Mouse (Mus musculus): Measurements from ENCODE around the gene G430095P16Rik. TPM values are rescaled to one million over a fixed set of nuclear protein-coding genes. Genes with fewer than 3 reads are reported as not detected.

The G430095P16Rik gene
- polyA plus RNA-seq, 1 experiment from 2014 or later = 2.1 TPM

DNA sequence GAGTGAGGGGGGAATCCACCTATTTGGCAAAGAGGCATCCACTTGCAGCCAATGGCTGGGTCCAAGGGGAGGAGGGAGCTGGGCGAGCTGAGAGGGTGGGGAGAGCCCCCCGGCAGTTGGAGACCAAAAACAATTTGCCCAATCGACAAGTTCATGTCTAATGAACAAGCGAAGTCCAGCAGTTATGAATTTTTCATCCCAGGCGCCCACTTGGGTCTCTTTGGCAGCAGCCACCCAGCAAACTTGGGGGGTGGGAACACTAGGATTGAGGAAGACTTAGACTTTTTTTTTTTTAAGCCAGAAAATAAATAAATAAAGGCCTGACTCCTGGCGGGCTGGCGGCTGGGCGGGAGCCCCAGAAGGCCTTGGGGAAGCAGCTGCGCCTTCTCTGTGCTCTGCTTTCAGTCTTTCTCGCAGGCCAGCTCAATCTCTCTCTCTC is 51.7 kb downstream of the G430095P16Rik start:
- Histone ChIP-seq H3K4me3 (no peak overlapping the region), H3K27ac (no peak overlapping the region), H3K36me3 (no peaks in the 10 kb centered on the region), H3K27me3 (ENCODE audit: insufficient read depth, poor library complexity, severe bottlenecking) (peaks cover 100% of the 10 kb centered on the region), H3K9me3 (no peaks in the 10 kb centered on the region), H3K4me1 (peaks cover 32% of the 10 kb centered on the region)
- 3% methylated on average over 10 of the region's 10 CpGs for WGBS
- no peak for DNase-seq (ENCODE audit: low spot score)

DNA sequence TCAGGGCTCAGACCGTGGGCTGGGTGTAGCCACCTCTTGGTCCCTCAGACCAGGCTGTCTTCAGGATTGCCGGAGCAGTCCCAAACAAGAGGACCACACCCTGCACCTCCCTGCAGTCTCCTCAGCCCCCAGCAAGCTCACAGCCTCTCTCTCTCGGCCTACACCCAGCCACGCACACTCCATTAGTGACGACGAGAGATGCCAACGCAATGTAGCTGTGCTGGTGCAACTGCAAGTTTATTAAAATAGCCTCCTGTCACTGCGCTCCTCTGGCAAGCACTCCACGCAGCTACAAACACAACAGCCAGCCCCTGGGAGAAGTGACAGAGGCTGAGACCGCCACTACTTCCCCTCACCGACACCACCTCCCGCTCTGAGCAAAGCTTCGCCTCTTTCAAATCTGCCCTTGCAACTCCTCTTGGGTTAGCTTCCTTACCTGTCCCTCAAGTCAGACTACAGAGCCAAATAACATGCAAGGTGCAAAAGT is 52.3 kb downstream of the G430095P16Rik start:
- Histone ChIP-seq H3K27me3 (ENCODE audit: insufficient read depth, poor library complexity, severe bottlenecking) (peaks cover 100% of the 10 kb centered on the region), H3K27ac (no peak overlapping the region), H3K36me3 (no peaks in the 10 kb centered on the region), H3K9me3 (no peaks in the 10 kb centered on the region), H3K4me3 (0 out of 2 replicates have a peak overlapping the region, but pooled peaks have one; percentile 19), H3K4me1 (peaks cover 32% of the 10 kb centered on the region)
- no peak for DNase-seq (ENCODE audit: low spot score)
- 4% methylated on average over 13 of the region's 13 CpGs for WGBS

DNA sequence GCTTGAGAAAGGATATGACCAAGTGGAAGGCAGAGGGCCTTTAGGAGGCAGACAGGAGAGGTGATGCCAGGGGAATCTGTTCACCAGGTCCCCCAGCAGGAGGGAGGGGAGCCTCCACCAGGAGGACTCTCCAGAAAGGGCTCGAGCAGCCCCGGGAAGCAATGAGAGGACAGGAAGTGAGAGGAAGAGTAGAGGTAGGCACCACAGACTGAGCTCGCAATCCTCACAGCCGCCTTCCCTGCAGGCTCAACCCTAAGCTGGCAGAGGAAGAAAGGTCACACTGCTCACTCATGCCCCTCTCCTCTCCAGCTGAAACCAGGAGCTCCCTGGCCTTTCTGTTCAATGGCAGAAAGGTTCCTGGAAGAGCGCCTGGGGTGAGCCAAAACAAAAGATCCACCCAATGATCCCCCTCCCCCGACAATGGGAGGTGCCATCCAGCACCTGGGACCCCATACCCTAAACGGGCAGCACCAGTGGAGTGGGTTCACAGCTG is 52.9 kb downstream of the G430095P16Rik start:
- 3% methylated on average over 7 of the region's 7 CpGs for WGBS
- Histone ChIP-seq H3K27ac (no peak overlapping the region), H3K27me3 (ENCODE audit: insufficient read depth, poor library complexity, severe bottlenecking) (peaks cover 100% of the 10 kb centered on the region), H3K4me3 (no peak overlapping the region), H3K36me3 (no peaks in the 10 kb centered on the region), H3K9me3 (no peaks in the 10 kb centered on the region), H3K4me1 (peaks cover 32% of the 10 kb centered on the region)
- DNase-seq (ENCODE audit: low spot score) = no peak

Other genes starting within 250 kb of the G430095P16Rik start
- gene Ier2, start 60.2 kb upstream of the G430095P16Rik start, polyA plus RNA-seq (2016; fragmentation: Nextera tagmentation; extraction: Ambion mirVana) = 71.6 and 103 TPM in 2 replicates
- 59.8 and 64.6 TPM in 2 replicates for gene Trmt1, start 36.7 kb upstream of the G430095P16Rik start, polyA plus RNA-seq (2016; fragmentation: Nextera tagmentation; extraction: Ambion mirVana)
- gene Nacc1, start 35.1 kb upstream of the G430095P16Rik start, polyA plus RNA-seq (2016; fragmentation: Nextera tagmentation; extraction: Ambion mirVana) = 22.2 and 25.0 TPM in 2 replicates
- 18.5 and 19.3 TPM in 2 replicates for gene Lyl1, start 21.6 kb upstream of the G430095P16Rik start, polyA plus RNA-seq (2016; fragmentation: Nextera tagmentation; extraction: Ambion mirVana)
- gene Nfix, start 77.3 kb downstream of the G430095P16Rik start, polyA plus RNA-seq (2016; fragmentation: Nextera tagmentation; extraction: Ambion mirVana) = 0.87 and 2.1 TPM in 2 replicates
- 5.3 TPM in 2 replicates for gene Dand5, start 99.8 kb downstream of the G430095P16Rik start, polyA plus RNA-seq (2016; fragmentation: Nextera tagmentation; extraction: Ambion mirVana)
- gene Gadd45gip1, start 108.5 kb downstream of the G430095P16Rik start, polyA plus RNA-seq (2016; fragmentation: Nextera tagmentation; extraction: Ambion mirVana) = 57.3 and 60.5 TPM in 2 replicates
- gene Rad23a, start 117.7 kb downstream of the G430095P16Rik start, polyA plus RNA-seq (2016; fragmentation: Nextera tagmentation; extraction: Ambion mirVana) = 137 and 154 TPM in 2 replicates
- gene Calr, start 123.9 kb downstream of the G430095P16Rik start, polyA plus RNA-seq (2016; fragmentation: Nextera tagmentation; extraction: Ambion mirVana) = 881 and 1,047 TPM in 2 replicates
- 80.8 and 108 TPM in 2 replicates for gene Farsa, start 134.0 kb downstream of the G430095P16Rik start, polyA plus RNA-seq (2016; fragmentation: Nextera tagmentation; extraction: Ambion mirVana)
- gene Syce2, start 149.1 kb downstream of the G430095P16Rik start, polyA plus RNA-seq (2016; fragmentation: Nextera tagmentation; extraction: Ambion mirVana) = 51.7 and 64.6 TPM in 2 replicates
- gene Gcdh, start 170.9 kb downstream of the G430095P16Rik start, polyA plus RNA-seq (2016; fragmentation: Nextera tagmentation; extraction: Ambion mirVana) = 43.8 and 45.3 TPM in 2 replicates
- 54.2 and 54.3 TPM in 2 replicates for gene Klf1, start 178.9 kb downstream of the G430095P16Rik start, polyA plus RNA-seq (2016; fragmentation: Nextera tagmentation; extraction: Ambion mirVana)
- 3.2 and 3.8 TPM in 2 replicates for gene Dnase2a, start 185.6 kb downstream of the G430095P16Rik start, polyA plus RNA-seq (2016; fragmentation: Nextera tagmentation; extraction: Ambion mirVana)
- 0.09 and 0.16 TPM in 2 replicates for gene Mast1, start 214.4 kb downstream of the G430095P16Rik start, polyA plus RNA-seq (2016; fragmentation: Nextera tagmentation; extraction: Ambion mirVana)
- gene Rtbdn, start 224.0 kb downstream of the G430095P16Rik start, polyA plus RNA-seq (2016; fragmentation: Nextera tagmentation; extraction: Ambion mirVana) = 0.21 and 0.34 TPM in 2 replicates
- not detected in 2 replicates for gene Gm49661, start 246.4 kb downstream of the G430095P16Rik start, polyA plus RNA-seq (2016; fragmentation: Nextera tagmentation; extraction: Ambion mirVana)
- 810 and 835 TPM in 2 replicates for gene Prdx2, start 246.6 kb downstream of the G430095P16Rik start, polyA plus RNA-seq (2016; fragmentation: Nextera tagmentation; extraction: Ambion mirVana)
- 104 and 119 TPM in 2 replicates for gene Rnaseh2a, start 246.8 kb downstream of the G430095P16Rik start, polyA plus RNA-seq (2016; fragmentation: Nextera tagmentation; extraction: Ambion mirVana)

Measured in heart, embryonic 10.5 days (tissue).